Mouse (Mus musculus) natural killer cell, adult 2 months (primary cell): Measurements from ENCODE around the gene Gm42906.

Experiments used
- DNase-seq, 2 experiments: peaks; one replicate each; pipeline ENCODE4 v3.0.0; 2022; ENCODE audit warnings: low spot score in 2 of 2

Gm42906 gene

DNA sequence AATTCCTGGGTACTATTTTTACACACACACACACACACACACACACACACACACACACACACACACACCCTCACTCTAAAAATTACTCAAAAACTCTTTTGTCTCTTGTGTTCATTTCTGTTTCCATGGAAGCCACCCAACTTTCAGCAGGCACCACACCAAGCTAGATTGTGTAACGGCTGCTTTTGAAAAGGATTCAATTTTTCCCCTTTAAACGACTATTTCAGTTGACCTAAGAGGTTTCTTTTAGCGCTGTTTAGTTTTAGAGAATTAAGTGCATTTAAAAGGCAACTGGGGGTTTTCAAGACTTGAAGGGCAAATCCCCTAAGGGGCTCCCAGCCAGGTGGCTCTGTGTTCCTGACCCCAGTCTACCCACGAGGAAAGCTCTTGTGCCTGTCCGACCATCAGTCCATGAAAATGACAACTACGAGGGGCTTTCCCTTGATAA, 317.5 kb downstream of the Gm42906 start:
- no peak for DNase-seq

DNA sequence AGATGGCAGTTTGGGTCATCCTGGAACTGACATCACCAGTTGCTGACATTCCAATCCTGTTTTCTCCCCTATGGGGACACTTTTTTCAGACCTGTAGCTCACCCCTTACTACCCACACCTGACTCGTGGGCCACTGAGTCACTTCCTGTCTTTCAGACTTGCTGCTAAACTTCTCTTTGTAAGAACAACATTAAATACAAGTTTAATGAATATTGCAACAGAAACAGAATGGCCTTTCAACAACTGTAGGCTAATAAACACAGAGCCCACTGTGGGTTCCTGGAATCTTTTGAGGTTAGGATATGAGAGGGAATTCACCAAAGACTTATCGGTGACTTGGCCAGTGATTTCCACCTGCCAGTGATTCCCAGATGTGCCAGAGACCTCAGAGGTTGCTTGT, 318.1 kb downstream of the Gm42906 start:
- DNase-seq = no peak

DNA sequence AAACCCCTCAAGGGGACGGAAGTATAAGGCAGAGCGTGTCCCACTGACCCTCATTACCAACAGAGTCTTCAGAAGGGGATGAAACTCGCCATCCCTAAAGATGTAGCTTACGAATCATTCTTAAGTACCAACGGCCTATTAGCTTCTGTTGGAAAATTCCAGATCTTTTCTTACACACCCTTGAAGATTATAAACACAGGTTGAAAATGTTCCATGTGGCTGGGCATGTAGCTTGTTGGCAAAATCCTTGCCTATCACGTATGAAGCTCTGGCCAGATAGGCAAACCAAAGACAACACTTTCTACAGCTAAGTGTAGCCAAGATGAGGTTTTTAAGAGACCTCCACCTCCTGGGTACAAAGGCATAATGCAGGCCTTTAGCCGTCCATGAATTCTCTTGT, 319.0 kb downstream of the Gm42906 start:
- DNase-seq = no peak

DNA sequence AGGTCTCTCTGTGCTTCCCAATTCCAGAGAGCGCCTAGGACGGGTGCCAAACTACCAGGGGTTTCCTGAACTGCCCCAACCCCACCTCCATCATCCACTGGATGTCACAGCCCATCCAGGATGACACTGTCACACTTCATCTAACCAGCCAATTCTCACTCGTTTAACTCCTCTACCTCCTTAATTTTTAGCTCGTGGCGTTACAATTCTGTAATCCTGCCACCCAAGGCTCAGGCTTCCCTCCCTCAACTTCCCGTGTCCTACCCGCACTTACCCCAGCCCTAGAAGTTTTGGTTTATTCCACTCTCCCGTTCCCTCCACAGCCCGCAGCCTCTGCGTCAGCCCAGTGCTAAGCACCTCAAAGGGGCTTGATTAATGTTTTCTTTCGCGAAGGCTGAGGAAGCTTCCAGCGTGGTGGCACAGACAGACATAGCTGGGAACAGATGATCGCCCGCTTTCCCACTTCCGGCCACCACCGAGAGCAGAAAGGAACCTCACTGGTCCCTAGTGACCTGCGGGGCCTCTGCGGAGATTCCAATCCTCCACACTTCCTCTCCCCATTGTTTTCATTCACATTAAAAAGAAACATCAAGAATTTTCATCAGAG, 319.6 kb downstream of the Gm42906 start:
- no peak for DNase-seq

DNA sequence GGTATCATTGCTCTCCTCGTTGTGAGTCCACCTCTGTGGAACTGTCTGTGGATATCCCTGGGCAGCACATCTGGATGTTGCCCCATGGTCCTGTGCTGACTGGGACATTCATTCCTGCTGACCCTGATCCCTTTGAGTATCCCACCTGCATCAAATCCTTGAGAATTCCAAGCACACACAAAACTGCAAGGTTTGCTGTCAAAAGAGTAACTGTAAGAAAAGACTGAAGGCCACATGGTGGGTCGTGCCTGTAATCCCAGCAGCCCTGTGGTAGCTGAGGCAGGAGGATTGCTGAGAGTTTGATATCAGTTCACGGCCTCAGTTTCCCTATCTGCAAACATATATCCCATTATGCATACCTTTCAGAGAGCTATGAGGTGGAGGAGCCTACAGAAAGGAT, 321.1 kb downstream of the Gm42906 start:
- no peak for DNase-seq

DNA sequence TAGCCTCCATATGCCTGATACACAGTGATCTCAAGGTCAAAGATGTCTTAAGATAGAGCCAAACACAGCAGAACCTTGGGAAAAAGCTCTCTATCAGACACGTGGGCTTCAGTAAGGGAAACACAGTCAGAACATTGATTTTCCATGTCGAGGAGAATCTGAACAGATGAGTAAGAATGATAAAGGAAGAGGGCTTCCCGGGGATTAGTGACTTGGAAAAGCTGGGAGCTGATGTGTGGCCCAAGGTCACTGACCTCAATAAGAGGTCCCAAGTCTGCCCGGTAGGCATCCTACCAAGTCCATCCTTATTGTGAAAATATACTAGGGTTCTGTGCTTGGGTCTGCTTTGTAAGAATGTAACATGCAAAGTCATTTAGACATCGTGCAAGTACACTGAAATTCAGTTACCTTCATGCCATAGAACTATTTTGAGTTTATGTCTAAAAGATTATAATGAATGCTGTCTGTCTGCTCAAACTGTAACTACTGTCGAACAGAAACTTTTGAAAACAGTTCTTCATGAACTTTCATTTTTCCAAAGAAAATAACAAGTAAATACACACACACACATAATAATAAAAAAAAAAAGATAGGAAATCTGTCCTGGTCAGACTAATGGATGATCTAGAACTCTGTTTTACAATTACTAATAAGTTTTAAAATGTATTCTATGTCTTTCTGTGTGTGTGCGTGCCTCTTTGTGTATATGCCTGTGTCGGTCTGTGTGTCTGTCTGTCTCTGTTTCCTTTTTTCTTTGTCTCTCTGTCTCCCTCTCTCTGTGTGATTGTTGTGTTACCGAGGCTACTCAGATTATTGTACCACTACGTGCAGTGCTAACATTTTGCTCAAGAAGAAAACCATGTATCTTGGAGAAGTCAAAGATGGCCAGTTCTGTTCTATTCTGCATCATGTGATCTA, 322.6 kb downstream of the Gm42906 start:
- DNase-seq = no peak

DNA sequence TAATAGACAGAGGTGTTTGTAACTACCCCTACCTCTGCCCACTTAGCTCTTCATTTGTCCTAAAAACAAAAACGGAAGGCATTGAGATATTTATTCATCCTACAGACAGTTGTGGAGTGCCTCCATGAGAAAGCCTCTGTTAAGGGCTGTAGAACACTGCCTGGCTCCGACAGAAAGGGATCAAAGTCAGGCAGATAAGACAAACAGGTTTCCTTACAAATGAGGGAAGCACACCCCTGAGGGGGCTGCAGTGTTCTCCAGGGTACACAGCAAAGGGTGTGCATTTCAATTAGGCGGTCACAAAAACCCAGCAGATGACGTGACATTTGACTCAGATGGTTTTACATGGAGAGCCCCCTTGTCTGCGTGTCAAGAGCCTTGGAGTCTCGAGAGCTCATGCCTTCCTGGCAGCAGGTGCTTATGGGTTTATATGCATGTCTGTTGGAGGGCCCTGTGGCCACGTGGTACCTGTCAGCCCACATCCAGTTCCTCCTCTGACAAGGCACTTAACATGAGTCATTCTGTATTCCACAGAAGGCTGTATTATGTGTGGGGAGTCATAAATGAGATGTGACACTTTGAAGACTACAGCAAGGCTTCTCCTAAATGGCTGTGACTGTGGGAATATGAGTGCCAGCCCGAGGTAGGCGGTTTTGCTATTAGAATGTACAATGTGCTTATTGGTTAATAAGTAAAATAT, 323.5 kb downstream of the Gm42906 start:
- no peak for DNase-seq

DNA sequence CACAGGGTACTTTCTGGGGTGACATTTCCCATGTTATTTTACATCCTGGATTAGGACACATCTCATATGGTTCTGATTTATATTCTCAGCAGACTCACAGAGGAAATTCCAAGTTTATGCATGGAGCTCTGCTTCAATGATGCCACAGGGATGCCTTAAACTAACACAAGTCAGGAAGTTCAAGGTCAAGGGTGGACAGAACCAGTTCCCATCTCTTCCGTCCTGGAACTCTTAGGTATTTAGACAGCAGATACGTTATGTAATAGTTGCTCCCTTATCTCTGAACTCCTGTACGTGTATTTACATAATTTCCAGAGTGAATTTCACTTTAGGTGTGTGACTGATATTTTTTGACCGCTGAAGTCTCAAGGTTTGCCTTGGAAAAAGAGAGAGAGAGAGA, 324.7 kb downstream of the Gm42906 start:
- no peak for DNase-seq

DNA sequence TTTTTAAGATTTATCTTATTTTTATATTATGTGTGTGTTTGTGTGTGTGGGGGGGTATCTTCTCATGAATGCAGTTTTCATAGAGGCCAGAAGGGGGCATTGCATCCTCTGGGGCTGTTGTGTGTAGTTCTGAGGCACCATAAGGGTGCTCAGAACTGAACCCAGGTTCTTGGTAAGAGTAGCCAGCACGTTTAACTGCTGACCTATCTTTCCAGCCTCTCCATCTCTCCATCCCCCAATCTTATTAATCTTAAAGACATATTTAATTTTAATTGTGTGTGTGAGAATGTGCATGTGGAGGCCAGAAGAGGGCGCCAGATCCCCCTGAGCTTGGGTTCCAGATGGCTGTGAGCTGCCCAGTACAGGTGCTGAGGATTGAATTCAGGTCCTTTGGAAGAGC, 325.7 kb downstream of the Gm42906 start:
- DNase-seq = no peak

DNA sequence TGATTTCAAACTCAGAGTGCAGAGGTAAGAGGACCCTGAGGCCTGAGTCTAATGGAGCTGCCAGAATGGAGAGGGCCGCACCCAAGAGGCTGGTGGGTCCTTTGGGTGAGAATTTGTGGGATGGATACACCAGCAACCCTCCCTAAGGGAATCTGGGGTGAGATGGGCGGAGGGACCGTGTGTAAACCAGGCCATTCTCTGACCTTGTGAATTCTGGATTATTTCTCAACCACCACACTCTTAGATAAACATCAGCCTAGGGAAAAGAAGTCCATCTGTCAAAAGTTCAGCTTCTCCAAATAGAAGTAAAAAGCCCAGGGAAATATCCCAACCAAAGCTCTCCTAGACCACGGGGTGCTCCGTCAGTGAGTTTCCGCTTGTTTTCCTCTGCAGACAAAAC, 332.0 kb downstream of the Gm42906 start:
- no peak for DNase-seq

DNA sequence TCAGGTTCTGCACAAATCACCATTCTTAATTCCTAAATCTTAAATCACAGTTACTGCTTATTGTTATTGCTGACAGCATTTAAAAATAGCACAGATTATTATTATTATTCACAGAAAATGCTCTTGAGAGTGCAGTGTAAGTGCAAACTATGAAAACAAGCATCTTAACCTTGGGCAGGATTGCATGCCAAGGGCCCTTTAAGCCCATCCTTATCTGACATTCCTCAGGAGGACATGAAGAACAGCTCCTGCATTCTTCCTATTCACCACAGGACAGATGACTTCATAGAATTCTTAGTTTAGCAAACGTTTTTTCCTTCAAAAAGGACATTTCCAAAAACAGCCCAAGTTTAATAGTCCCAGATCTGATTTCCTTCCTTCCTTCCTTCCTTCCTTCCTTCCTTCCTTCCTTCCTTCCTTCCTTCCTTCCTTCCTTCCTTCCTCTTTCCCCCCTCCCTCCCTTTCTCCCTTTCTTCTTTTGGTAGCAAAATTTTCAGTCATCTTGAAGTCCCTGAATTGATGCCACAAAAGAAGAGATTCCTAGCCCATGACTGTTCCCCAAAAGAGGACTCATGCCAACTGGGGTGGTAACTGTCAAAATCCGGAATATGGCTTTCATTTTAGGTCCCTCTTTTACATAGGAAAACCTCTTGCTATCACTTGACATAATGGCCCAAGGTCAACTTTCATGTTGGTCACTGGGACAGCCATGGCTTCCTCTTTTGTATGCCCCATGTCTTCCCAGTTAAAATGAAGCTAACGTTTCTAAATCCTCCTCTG, 334.9 kb downstream of the Gm42906 start:
- no peak for DNase-seq

DNA sequence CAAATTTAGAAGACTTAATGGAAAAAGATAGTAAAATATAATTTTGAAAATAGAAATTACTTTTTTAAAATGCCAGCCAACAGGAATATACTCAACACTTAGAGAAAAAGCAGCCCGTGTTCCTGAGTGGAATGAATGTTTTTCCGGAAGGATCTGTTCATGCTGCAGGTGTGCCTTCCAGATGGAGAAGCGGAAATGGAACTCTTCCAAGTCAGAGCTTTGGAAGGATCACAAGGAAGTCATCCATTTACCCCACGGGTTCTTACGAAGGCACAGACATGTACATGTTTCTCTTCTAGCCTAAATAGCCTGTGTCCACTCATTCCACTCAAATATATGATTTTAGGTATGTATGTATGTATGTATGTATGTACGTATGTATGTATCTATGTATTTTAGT, 337.0 kb downstream of the Gm42906 start:
- DNase-seq = no peak

DNA sequence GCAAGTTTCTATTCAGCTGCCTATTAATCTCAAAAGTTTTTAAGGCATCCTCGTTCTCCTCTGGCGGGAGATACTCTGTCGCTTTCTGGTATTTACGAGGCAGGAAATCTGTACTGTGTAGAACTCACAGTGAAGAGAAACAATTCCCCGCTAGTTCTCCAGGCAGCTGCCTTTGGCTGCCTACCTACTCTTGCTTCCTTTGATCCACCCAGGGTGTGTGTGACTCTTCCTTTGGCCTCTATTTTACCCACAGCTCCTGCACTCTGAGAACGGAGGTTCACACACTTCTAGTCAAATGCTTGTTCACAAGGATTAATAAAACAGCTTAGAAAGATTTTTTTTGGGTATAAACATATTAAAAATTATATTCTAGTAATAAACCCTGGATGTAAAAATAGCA, 338.8 kb downstream of the Gm42906 start:
- DNase-seq = no peak

DNA sequence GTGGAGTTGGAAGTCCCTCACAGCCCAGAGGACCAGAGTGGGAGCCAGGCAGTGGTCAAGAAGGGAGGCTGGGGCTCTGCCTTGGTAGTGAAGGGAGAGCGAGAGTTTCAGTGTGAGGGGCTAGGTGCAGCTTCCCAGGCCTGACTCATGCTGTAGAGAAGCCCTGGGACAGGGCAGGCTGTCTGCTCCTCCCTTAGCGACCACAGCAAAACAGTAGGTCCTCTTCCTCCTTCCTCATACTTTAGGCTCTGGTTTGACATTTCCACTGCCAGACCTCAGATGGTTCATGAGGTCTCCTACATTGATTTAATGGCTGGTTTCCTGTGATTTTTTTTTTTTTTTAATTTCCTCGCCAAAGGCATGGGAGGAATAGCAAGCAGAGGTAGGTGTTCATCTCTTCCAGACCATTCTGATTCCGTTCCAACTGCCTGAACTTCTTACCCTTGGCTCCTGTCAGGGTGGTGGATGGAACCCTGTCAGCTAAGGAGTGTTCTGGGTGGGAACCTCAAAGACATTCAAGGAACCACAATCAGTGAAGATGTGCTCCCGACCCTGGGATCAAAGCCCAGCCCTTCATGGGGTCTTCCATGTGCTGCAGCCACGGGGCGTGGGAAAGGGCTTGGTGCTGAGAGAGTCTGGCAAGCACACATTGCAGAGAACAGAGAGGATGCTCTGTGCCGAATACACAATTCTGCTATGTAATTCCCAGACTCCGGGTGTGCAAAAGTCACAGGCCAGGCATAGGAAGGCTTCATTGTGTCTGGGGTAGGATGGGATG, 341.3 kb downstream of the Gm42906 start:
- no peak for DNase-seq

DNA sequence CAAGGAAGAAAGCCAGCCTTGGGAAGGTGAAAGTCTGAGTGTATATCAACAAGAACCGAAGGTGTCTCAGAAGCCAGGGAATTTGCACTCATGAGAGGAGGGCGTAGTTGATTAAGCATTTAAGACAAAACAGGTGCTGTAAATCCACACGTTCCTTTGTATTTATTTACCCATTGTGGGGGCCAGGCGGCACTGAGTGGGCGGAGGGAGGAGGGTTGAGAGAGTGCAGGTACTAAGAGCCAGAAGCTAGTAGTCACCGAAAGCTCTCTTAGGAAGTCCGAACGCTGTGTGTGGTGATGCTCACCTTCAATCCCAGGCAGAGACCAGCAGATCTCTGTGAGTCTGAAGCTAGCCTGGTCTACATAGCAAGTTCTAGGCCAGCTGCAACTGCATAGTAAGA, 342.2 kb downstream of the Gm42906 start:
- DNase-seq = no peak

DNA sequence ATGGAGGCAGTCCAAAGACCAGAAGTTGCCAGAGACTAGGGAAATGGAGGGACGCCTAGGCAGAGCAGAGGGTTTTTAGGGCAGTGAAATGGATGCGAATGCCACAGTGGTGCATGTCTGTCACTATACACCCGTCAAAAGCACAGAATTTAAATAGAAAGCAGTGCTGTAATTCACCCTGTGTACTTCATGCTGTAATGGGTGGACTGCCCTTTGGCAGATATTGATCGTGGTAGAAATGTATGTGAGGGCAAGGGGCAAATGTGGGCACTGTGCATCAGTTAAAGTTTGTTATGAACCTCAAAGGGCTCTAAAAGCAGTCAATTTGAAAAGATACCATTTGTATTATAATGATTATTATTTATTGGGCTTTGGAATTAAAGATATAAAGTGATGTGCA, 347.7 kb downstream of the Gm42906 start:
- no peak for DNase-seq

DNA sequence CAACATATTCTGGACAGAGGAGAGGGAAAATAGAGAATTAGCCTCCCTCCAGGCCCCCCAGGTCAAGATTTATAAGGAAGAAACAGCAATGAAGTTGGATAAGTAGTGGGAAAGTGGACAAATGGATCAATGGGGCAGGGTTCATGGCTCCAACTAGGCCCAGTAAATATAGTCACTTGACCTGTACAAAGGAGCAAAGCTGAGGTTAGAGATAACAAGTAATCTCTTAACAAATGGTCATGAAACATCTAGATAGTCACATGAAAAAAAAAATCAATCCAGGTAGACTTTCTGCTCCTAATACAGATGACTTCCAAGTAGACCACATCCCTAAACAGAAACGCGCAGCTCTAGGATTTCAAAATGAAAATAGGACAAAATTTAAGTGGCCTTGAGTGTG, 350.0 kb downstream of the Gm42906 start:
- no peak for DNase-seq

DNA sequence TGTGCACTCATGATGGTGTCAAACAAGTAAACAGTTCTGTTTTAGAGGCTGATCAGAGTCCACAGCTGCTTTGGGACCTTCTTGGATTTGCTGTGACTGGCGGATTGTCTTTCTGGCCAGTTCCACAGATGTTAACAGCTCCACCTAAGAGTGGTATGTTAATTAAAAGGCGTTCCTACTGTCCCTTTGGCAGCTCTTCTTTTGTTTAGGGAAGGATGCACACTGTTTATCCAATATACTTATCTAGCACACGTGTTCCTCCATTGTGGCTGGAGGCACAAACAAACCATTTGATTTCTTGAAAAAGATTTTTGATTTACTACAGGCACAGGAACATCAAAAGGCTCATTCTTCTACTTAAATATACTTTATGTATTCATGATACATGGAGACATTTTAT, 351.0 kb downstream of the Gm42906 start:
- DNase-seq = no peak

DNA sequence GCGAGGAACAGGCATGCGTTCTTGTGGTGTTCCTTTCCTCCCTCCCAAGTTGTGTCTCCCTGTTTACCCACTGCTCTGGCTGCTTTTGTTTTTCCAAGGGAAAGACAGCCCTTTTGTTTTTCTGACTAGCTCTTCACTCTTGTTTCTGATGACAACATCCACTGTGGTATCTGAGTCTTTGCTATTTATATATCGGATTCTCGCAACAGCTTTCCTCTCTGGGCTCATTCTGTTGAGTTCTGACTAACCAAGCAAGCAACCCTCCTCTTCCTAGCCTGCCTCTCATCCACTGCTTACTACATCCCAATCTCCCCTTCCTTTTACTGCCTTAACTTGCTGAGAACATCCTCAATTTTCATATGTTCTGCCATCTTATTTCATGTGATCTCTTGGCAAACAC, 353.7 kb downstream of the Gm42906 start:
- no peak for DNase-seq

DNA sequence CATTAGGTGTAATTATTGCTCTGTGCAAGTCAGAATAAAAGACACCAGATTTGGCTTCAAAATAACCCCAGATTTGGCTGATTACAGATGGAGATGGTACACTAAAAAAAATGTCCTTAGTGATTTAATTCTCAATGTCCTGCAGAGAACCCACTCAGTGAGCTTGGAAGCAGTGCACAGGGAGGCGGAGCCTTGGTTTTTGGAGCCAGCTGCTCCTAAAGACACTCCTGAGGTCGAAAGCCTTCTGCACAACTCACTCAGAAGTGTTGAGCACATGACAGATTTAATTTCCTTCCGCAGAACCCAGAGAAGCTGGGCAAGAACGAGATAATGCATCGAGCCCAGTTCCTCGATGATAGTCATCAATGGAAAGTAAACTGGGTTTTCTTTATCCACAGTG, 356.5 kb downstream of the Gm42906 start:
- no peak for DNase-seq

DNA sequence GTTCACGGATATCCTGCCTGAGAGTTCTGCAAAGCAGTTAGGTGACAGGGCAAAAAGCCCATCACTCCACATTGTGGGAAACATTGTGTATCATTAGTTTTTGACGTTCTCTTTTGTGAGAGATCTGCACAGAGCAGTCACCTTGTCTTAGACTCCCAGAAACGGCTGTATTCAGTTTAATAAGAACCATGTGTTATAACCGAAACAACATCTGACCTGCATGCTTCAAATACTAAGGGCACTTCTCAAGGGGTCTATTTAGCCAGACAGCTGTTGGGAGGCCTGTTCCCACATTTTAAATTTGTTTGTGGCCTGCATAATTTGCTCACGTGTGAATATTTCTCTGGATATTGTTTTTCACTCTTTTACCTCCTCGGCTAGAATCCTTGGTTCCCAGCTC, 357.1 kb downstream of the Gm42906 start:
- DNase-seq = no peak
